Mouse (Mus musculus): ENCODE results near the gene Thra. TPM values are rescaled to one million over a fixed set of nuclear protein-coding genes. Genes with fewer than 3 reads are reported as not detected.

The Thra gene
- total RNA-seq, 2 experiments from 2014 or later: 719 to 771 TPM

GRCm38 (mm10) chr11:98787229-98787628 is 46.8 kb downstream of the Thra start:
- DNase-seq (ENCODE audit: low spot score in 2 of 2): no peak
- intact Hi-C loops (cut with DNase I): loop anchor here (1.0 to 2.0 kb wide), 3 partner anchors 14 to 87 kb away; no protein-coding TSS in a partner anchor

- no peak for DNase-seq (ENCODE audit: low spot score in 2 of 2)
- intact Hi-C loops (cut with DNase I): loop anchor here (1.0 to 2.0 kb wide), 3 partner anchors 15 to 87 kb away; no protein-coding TSS in a partner anchor
These were observed 47.3 kb downstream of the Thra start for GRCm38 (mm10) chr11:98787691-98788090.

GRCm38 (mm10) chr11:98788139-98788538 is 47.7 kb downstream of the Thra start:
- intact Hi-C loops (cut with DNase I): no loop called here
- no peak for DNase-seq (ENCODE audit: low spot score in 2 of 2)

GRCm38 (mm10) chr11:98788550-98789218 is 48.2 kb downstream of the Thra start:
- intact Hi-C loops (cut with DNase I): no loop called here
- DNase-seq (ENCODE audit: low spot score in 2 of 2): peak in 1 of 2 experiments; percentile 95

GRCm38 (mm10) chr11:98789219-98789807 is 48.9 kb downstream of the Thra start:
- intact Hi-C loops (cut with DNase I): no loop called here
- DNase-seq (ENCODE audit: low spot score in 2 of 2): no peak

- DNase-seq (ENCODE audit: low spot score in 2 of 2): no peak
- intact Hi-C loops (cut with DNase I): no loop called here
These were observed 49.4 kb downstream of the Thra start for GRCm38 (mm10) chr11:98789824-98790223.

- intact Hi-C loops (cut with DNase I): no loop called here
- DNase-seq (ENCODE audit: low spot score in 2 of 2): no peak
These were observed 50.3 kb downstream of the Thra start for GRCm38 (mm10) chr11:98790631-98791205.

- DNase-seq (ENCODE audit: low spot score in 2 of 2): no peak
- intact Hi-C loops (cut with DNase I): no loop called here
These were observed 51.0 kb downstream of the Thra start for GRCm38 (mm10) chr11:98791448-98791847.

GRCm38 (mm10) chr11:98792081-98792480 is 51.6 kb downstream of the Thra start:
- intact Hi-C loops (cut with DNase I): no loop called here
- DNase-seq (ENCODE audit: low spot score in 2 of 2): no peak

- intact Hi-C loops (cut with DNase I): loop anchor here (2.0 kb wide), 1 partner anchor 14 kb away; no protein-coding TSS in a partner anchor
These were observed 54.1 kb downstream of the Thra start for GRCm38 (mm10) chr11:98794469-98795014.

GRCm38 (mm10) chr11:98795015-98795713 is 54.7 kb downstream of the Thra start, which contains the start of gene Msl1:
TSS of gene Msl1 (plus strand) at chr11:98795516.
- peak; percentile 86 to 87 for DNase-seq (ENCODE audit: low spot score in 2 of 2)
- intact Hi-C loops (cut with DNase I): loop anchor here (2.0 kb wide), 1 partner anchor 14 kb away; no protein-coding TSS in a partner anchor

More at GRCm38 (mm10) chr11:98794469-98795014, 54.1 kb downstream of the Thra start:
- DNase-seq (ENCODE audit: low spot score in 2 of 2): peak; percentile 77 to 80

- intact Hi-C loops (cut with DNase I): loop anchor here (2.0 kb wide), 1 partner anchor 13 kb away; no protein-coding TSS in a partner anchor
- DNase-seq (ENCODE audit: low spot score in 2 of 2): peak; percentile 16 to 37
These were observed 55.5 kb downstream of the Thra start for GRCm38 (mm10) chr11:98795714-98796514.

- DNase-seq (ENCODE audit: low spot score in 2 of 2): peak; percentile 75 to 81
- intact Hi-C loops (cut with DNase I): no loop called here
These were observed 56.2 kb downstream of the Thra start for GRCm38 (mm10) chr11:98796515-98797216.

GRCm38 (mm10) chr11:98797306-98797705 is 56.9 kb downstream of the Thra start:
- DNase-seq (ENCODE audit: low spot score in 2 of 2): peak in 1 of 2 experiments; percentile 16
- intact Hi-C loops (cut with DNase I): no loop called here

GRCm38 (mm10) chr11:98797909-98798308 is 57.5 kb downstream of the Thra start:
- DNase-seq (ENCODE audit: low spot score in 2 of 2): peak in 1 of 2 experiments; percentile 13
- intact Hi-C loops (cut with DNase I): no loop called here

GRCm38 (mm10) chr11:98804605-98805004 is 64.2 kb downstream of the Thra start, which contains the start of gene Casc3:
TSS of gene Casc3 (plus strand) at chr11:98804905.
- no peak for DNase-seq (ENCODE audit: low spot score in 2 of 2)
- intact Hi-C loops (cut with DNase I): no loop called here

GRCm38 (mm10) chr11:98808417-98808816 is 68.0 kb downstream of the Thra start:
- intact Hi-C loops (cut with DNase I): loop anchor here (2.0 kb wide), 1 partner anchor 14 kb away; the partner anchor contains the start of gene Msl1
- DNase-seq (ENCODE audit: low spot score in 2 of 2): no peak

All from left cerebral cortex, postnatal 25 days (tissue).